Mouse (Mus musculus) thymus, adult 2 months (tissue): ENCODE measurements around the gene Itgal. TPM values are rescaled to one million over a fixed set of nuclear protein-coding genes. Genes with fewer than 3 reads are reported as not detected.

ENCODE experiments used
- DNase-seq: peaks from one replicate; pipeline ENCODE4 v3.0.0; 2021
- H3K27ac ChIP-seq: fragments of 200-500 bp; 2 replicates; pipeline ENCODE4 v1.5.1; 2012; ENCODE audit warnings: low read length, control low read depth; ENCODE audit not compliant: control insufficient read depth, insufficient read depth
- H3K27me3 ChIP-seq: fragments of 200-500 bp; 2 replicates; pipeline ENCODE4 v1.6.1; 2012; ENCODE audit warnings: mild to moderate bottlenecking, low read length, moderate library complexity, mixed read lengths; ENCODE audit not compliant: control insufficient read depth, insufficient read depth
- H3K36me3 ChIP-seq: fragments of 200-500 bp; 2 replicates; pipeline ENCODE4 v1.6.1; 2012; ENCODE audit warnings: mild to moderate bottlenecking, low read length, moderate library complexity; ENCODE audit not compliant: control insufficient read depth, insufficient read depth
- H3K4me1 ChIP-seq: fragments of 200-500 bp; replicated peaks from 2 replicates; pipeline ENCODE4 v1.6.1; 2012; ENCODE audit warnings: low read length; ENCODE audit not compliant: control insufficient read depth, insufficient read depth
- H3K4me3 ChIP-seq: fragments of 200-500 bp; 2 replicates; pipeline ENCODE4 v1.5.1; 2012; ENCODE audit warnings: mild to moderate bottlenecking, low read length, control low read depth, moderate library complexity; ENCODE audit not compliant: control insufficient read depth, insufficient read depth
- CTCF ChIP-seq: fragments of 200-500 bp; IDR thresholded peaks from 2 replicates; pipeline ENCODE4 v1.5.1; 2012; ENCODE audit warnings: mild to moderate bottlenecking, control low read depth, low read length, moderate library complexity, borderline replicate concordance; ENCODE audit not compliant: control insufficient read depth, poor library complexity, insufficient read depth; ENCODE audit errors: extremely low read depth
- POLR2A ChIP-seq: fragments of 200-500 bp; IDR thresholded peaks from 2 replicates; pipeline ENCODE4 v1.6.1; 2012; ENCODE audit warnings: mild to moderate bottlenecking, low read length, control low read depth, moderate library complexity; ENCODE audit not compliant: control insufficient read depth, poor library complexity, insufficient read depth; ENCODE audit errors: extremely low read depth
- WGBS: fragments of 180-500 bp; shearing (Covaris S2); methylation state at CpG from one replicate; pipeline ENCODE4 v1.1.7; 2018; 5-methylcytosine and 5-hydroxymethylcytosine counted together
- polyA plus RNA-seq: library from polyadenylated mRNA; depleted of rRNA; stranded (reverse); fragments of >200 nt; gene quantifications from 2 replicates; pipeline ENCODE4 v1.2.3, GENCODE M21; 2012

The Itgal gene
- polyA plus RNA-seq, 1 experiment = 353 TPM

GRCm38 (mm10) chr7:127276519-127276961, 19.5 kb upstream of the Itgal start:
- TF ChIP-seq CTCF = no peak
- TF ChIP-seq POLR2A = no peak
- Histone ChIP-seq H3K36me3 (no peaks in the 10 kb centered on the region), H3K27ac (no peak overlapping the region), H3K27me3 (no peaks in the 10 kb centered on the region), H3K4me1 (peaks cover 38% of the 10 kb centered on the region), H3K4me3 (no peak overlapping the region)
- 93% methylated on average over 5 of the region's 5 CpGs for WGBS
- no peak for DNase-seq

- peaks cover 41% of the 10 kb centered on the region for H3K4me1 ChIP-seq
These were observed 17.7 kb upstream of the Itgal start for GRCm38 (mm10) chr7:127278311-127278710.

GRCm38 (mm10) chr7:127280092-127280491, 16.0 kb upstream of the Itgal start:
- TF ChIP-seq POLR2A (no peak), CTCF (no peak)
- Histone ChIP-seq H3K27ac (peak overlapping the region; percentile 93), H3K36me3 (no peaks in the 10 kb centered on the region), H3K27me3 (no peaks in the 10 kb centered on the region), H3K4me1 (peaks cover 55% of the 10 kb centered on the region), H3K4me3 (no peak overlapping the region)
- DNase-seq = no peak
- 61% methylated on average over 3 of the region's 3 CpGs for WGBS

More at GRCm38 (mm10) chr7:127278311-127278710, 17.7 kb upstream of the Itgal start:
- DNase-seq = peak; percentile 80
- Histone ChIP-seq H3K4me3 (peak overlapping the region; percentile 29), H3K27ac (peak overlapping the region; percentile 51; the same call in 1 of the 2 replicates), H3K27me3 (no peaks in the 10 kb centered on the region), H3K36me3 (no peaks in the 10 kb centered on the region)
- WGBS = 11% methylated on average over 8 of the region's 8 CpGs
- no peak for TF ChIP-seq POLR2A
- peak; percentile 78; the same call in 1 of the 2 replicates for TF ChIP-seq CTCF

- DNase-seq = no peak
- TF ChIP-seq CTCF (no peak), POLR2A (no peak)
- WGBS = 6% methylated on average over 4 of the region's 4 CpGs
- H3K36me3 ChIP-seq = no peaks in the 10 kb centered on the region
- no peak overlapping the region for H3K4me3 ChIP-seq
- peak overlapping the region; percentile 93 for H3K27ac ChIP-seq
- H3K27me3 ChIP-seq = no peaks in the 10 kb centered on the region
- peaks cover 61% of the 10 kb centered on the region for H3K4me1 ChIP-seq
These were observed 14.9 kb upstream of the Itgal start for GRCm38 (mm10) chr7:127281114-127281513.

- TF ChIP-seq CTCF (no peak), POLR2A (no peak)
- 5% methylated on average over 2 of the region's 2 CpGs for WGBS
These were observed 13.9 kb upstream of the Itgal start for GRCm38 (mm10) chr7:127282190-127282589.

GRCm38 (mm10) chr7:127285154-127285553, 10.9 kb upstream of the Itgal start:
- 25% methylated on average over 7 of the region's 10 CpGs for WGBS
- Histone ChIP-seq H3K4me3 (no peak overlapping the region), H3K4me1 (peaks cover 65% of the 10 kb centered on the region), H3K27me3 (no peaks in the 10 kb centered on the region), H3K36me3 (no peaks in the 10 kb centered on the region), H3K27ac (peak overlapping the region; percentile 96)
- peak; percentile 54 for DNase-seq
- no peak for TF ChIP-seq POLR2A
- no peak for TF ChIP-seq CTCF

More at GRCm38 (mm10) chr7:127282190-127282589, 13.9 kb upstream of the Itgal start:
- Histone ChIP-seq H3K4me1 (peaks cover 64% of the 10 kb centered on the region), H3K4me3 (no peak overlapping the region), H3K27me3 (no peaks in the 10 kb centered on the region), H3K36me3 (no peaks in the 10 kb centered on the region), H3K27ac (peak overlapping the region; percentile 97)
- DNase-seq = peak; percentile 53

- Histone ChIP-seq H3K36me3 (no peaks in the 10 kb centered on the region), H3K27ac (peak overlapping the region; percentile 85), H3K27me3 (no peaks in the 10 kb centered on the region), H3K4me1 (peaks cover 58% of the 10 kb centered on the region), H3K4me3 (no peak overlapping the region)
- no peak for TF ChIP-seq CTCF
- no peak for TF ChIP-seq POLR2A
- 60% methylated on average over 1 of the region's 1 CpGs for WGBS
- no peak for DNase-seq
These were observed 8.1 kb upstream of the Itgal start for GRCm38 (mm10) chr7:127287940-127288339.
